Mouse (Mus musculus) heart, embryonic 14.5 days (tissue): ENCODE results near the gene Foxj2. TPM values are rescaled to one million over a fixed set of nuclear protein-coding genes. Genes with fewer than 3 reads are reported as not detected.

Source experiments
- ATAC-seq: fragments of 200-750 bp; cut with Nextera tagmentation; 2 replicates; pipeline ENCODE4 v1.8.0; 2017; ENCODE audit warnings: low read depth, moderate TSS enrichment; ENCODE audit not compliant: insufficient number of reproducible peaks, insufficient read depth, low FRiP score
- H3K27ac ChIP-seq, 2 experiments: fragments of 200-500 bp in 1 of 2; fragments of 300-500 bp in 1 of 2; sonication (generic) in 1 of 2; replicated peaks in 1 of 2; 2 replicates each; pipeline ENCODE4 v1.5.1; 2012 to 2014; ENCODE audit warnings: low read depth in 2 of 2, low read length in 2 of 2, control low read depth in 1 of 2, mild to moderate bottlenecking in 1 of 2, mixed read lengths in 1 of 2; ENCODE audit not compliant: control insufficient read depth in 1 of 2, insufficient read depth in 1 of 2
- H3K27me3 ChIP-seq: fragments of 300-500 bp; sonication (generic); 2 replicates; pipeline ENCODE4 v1.6.1; 2014; ENCODE audit warnings: mild to moderate bottlenecking, low read length, control low read depth; ENCODE audit not compliant: control insufficient read depth, insufficient read depth
- H3K36me3 ChIP-seq: fragments of 300-500 bp; sonication (generic); 2 replicates; pipeline ENCODE4 v1.6.1; 2014; ENCODE audit warnings: mild to moderate bottlenecking, control low read depth, low read length, mixed read lengths; ENCODE audit not compliant: control insufficient read depth, insufficient read depth
- H3K4me1 ChIP-seq, 2 experiments: fragments of 200-500 bp in 1 of 2; fragments of 300-500 bp in 1 of 2; sonication (generic) in 1 of 2; 2 replicates each; pipeline ENCODE4 v1.6.1; 2012 to 2014; ENCODE audit warnings: low read length in 2 of 2, control low read depth in 1 of 2, mixed read lengths in 1 of 2; ENCODE audit not compliant: control insufficient read depth in 2 of 2, insufficient read depth in 2 of 2
- H3K4me2 ChIP-seq: fragments of 300-500 bp; sonication (generic); 2 replicates; pipeline ENCODE4 v1.6.1; 2014; ENCODE audit warnings: mild to moderate bottlenecking, low read length
- H3K4me3 ChIP-seq, 2 experiments: fragments of 200-500 bp in 1 of 2; fragments of 300-500 bp in 1 of 2; sonication (generic) in 1 of 2; 2 replicates each; pipeline ENCODE4 v1.5.1; 2012 to 2014; ENCODE audit warnings: low read length in 2 of 2, mild to moderate bottlenecking in 2 of 2, control low read depth in 1 of 2, low read depth in 1 of 2, moderate library complexity in 1 of 2; ENCODE audit not compliant: control insufficient read depth in 1 of 2, insufficient read depth in 1 of 2
- H3K9ac ChIP-seq: fragments of 300-500 bp; sonication (generic); 2 replicates; pipeline ENCODE4 v1.6.1; 2014; ENCODE audit warnings: mild to moderate bottlenecking, low read length
- H3K9me3 ChIP-seq: fragments of 300-500 bp; sonication (generic); 2 replicates; pipeline ENCODE4 v1.6.1; 2016; ENCODE audit warnings: low read length, control low read depth; ENCODE audit not compliant: control insufficient read depth
- WGBS: fragments of 180-500 bp; shearing (Covaris S2); extraction: QIAGEN DNeasy Blood & Tissue Kit; methylation state at CpG from one replicate; pipeline ENCODE4 v1.1.7; 2014; 5-methylcytosine and 5-hydroxymethylcytosine counted together
- polyA plus RNA-seq: library from polyadenylated mRNA; unstranded; fragments of >200 nt; fragmentation: Nextera tagmentation; extraction: Ambion mirVana; gene quantifications from 2 replicates; pipeline ENCODE4 v1.2.1, GENCODE M21; 2014

Gene Foxj2
- polyA plus RNA-seq, 1 experiment from 2014 or later = 7.9 TPM

GRCm38 (mm10) chr6:122879141-122879735, 59.5 kb downstream of the Foxj2 start:
- Histone ChIP-seq H3K9me3 (no peaks in the 10 kb centered on the region), H3K27ac (no peak overlapping the region), H3K9ac (no peak overlapping the region), H3K4me1 (peaks cover 0 to 7% of the 10 kb centered on the region in 2 experiments; a peak in 2 of 4 replicates), H3K4me2 (no peak overlapping the region), H3K36me3 (peaks cover 81% of the 10 kb centered on the region), H3K4me3 (no peak overlapping the region), H3K27me3 (no peaks in the 10 kb centered on the region)
- no peak for ATAC-seq
- WGBS = 85% methylated on average over 7 of the region's 7 CpGs

GRCm38 (mm10) chr6:122879781-122880505, 60.2 kb downstream of the Foxj2 start:
- peaks cover 0 to 7% of the 10 kb centered on the region in 2 experiments; a peak in 2 of 4 replicates for H3K4me1 ChIP-seq
- H3K4me3 ChIP-seq = no peak overlapping the region
- no peak overlapping the region for H3K4me2 ChIP-seq
- no peak overlapping the region for H3K9ac ChIP-seq
- no peak overlapping the region for H3K27ac ChIP-seq
- 86% methylated on average over 7 of the region's 7 CpGs for whole genome bisulfite sequencing
- H3K27me3 ChIP-seq = no peaks in the 10 kb centered on the region
- H3K9me3 ChIP-seq = no peaks in the 10 kb centered on the region
- no peak for ATAC-seq
- H3K36me3 ChIP-seq = peaks cover 88% of the 10 kb centered on the region

GRCm38 (mm10) chr6:122881287-122881686, 61.6 kb downstream of the Foxj2 start:
- WGBS = 80% methylated on average over 12 of the region's 12 CpGs
- Histone ChIP-seq H3K36me3 (peaks cover 98% of the 10 kb centered on the region), H3K4me1 (no peaks in the 10 kb centered on the region), H3K27me3 (no peaks in the 10 kb centered on the region), H3K4me2 (no peak overlapping the region), H3K9me3 (no peaks in the 10 kb centered on the region), H3K4me3 (no peak overlapping the region), H3K27ac (no peak overlapping the region), H3K9ac (no peak overlapping the region)
- no peak for ATAC-seq

- Histone ChIP-seq H3K9ac (no peak overlapping the region), H3K4me2 (no peak overlapping the region), H3K9me3 (no peaks in the 10 kb centered on the region), H3K4me1 (no peaks in the 10 kb centered on the region), H3K36me3 (peaks cover 100% of the 10 kb centered on the region), H3K27me3 (no peaks in the 10 kb centered on the region), H3K4me3 (no peak overlapping the region), H3K27ac (no peak overlapping the region)
- 92% methylated on average over 9 of the region's 9 CpGs for WGBS
- no peak for ATAC-seq
Observed at GRCm38 (mm10) chr6:122883603-122884002, 63.9 kb downstream of the Foxj2 start.

GRCm38 (mm10) chr6:122889599-122889998, 69.9 kb downstream of the Foxj2 start:
- no peak overlapping the region for H3K9ac ChIP-seq
- WGBS = 88% methylated on average over 2 of the region's 2 CpGs
- H3K9me3 ChIP-seq = no peaks in the 10 kb centered on the region
- no peaks in the 10 kb centered on the region for H3K27me3 ChIP-seq
- peaks cover 76% of the 10 kb centered on the region for H3K36me3 ChIP-seq
- no peaks in the 10 kb centered on the region for H3K4me1 ChIP-seq
- no peak overlapping the region for H3K27ac ChIP-seq
- no peak overlapping the region for H3K4me2 ChIP-seq
- no peak for ATAC-seq
- H3K4me3 ChIP-seq = no peak overlapping the region

- no peak for ATAC-seq
- H3K4me1 ChIP-seq = no peaks in the 10 kb centered on the region
- H3K9ac ChIP-seq = no peak overlapping the region
- no peak overlapping the region for H3K4me3 ChIP-seq
- no peak overlapping the region for H3K4me2 ChIP-seq
- 9% methylated on average over 2 of the region's 2 CpGs for WGBS
- no peaks in the 10 kb centered on the region for H3K9me3 ChIP-seq
- no peaks in the 10 kb centered on the region for H3K27me3 ChIP-seq
- H3K27ac ChIP-seq = no peak overlapping the region
- H3K36me3 ChIP-seq = peaks cover 49% of the 10 kb centered on the region
Observed at GRCm38 (mm10) chr6:122892442-122893049, 72.8 kb downstream of the Foxj2 start.
